Mouse (Mus musculus) ES-Bruce4 (cell line): ENCODE results near the gene Olfr1437. TPM values are rescaled to one million over a fixed set of nuclear protein-coding genes. Genes with fewer than 3 reads are reported as not detected.
"Not testable (repeated sequence)": the region's sequence is repeated elsewhere in the genome, so short reads cannot be mapped to it uniquely, and the experiment has no call there.

Experiments used
- H3K27ac ChIP-seq: 2 replicates; pipeline ENCODE4 v1.5.1; 2012; ENCODE audit warnings: low read length, inconsistent platforms; ENCODE audit not compliant: insufficient read depth
- H3K27me3 ChIP-seq: 2 replicates; pipeline ENCODE4 v1.6.1; 2012; ENCODE audit warnings: mild to moderate bottlenecking, low read length, inconsistent platforms; ENCODE audit not compliant: control insufficient read depth, poor library complexity, insufficient read depth, severe bottlenecking
- H3K36me3 ChIP-seq: 2 replicates; pipeline ENCODE4 v1.6.1; 2012; ENCODE audit warnings: inconsistent platforms, mild to moderate bottlenecking, low read length, moderate library complexity; ENCODE audit not compliant: control insufficient read depth, poor library complexity, insufficient read depth, severe bottlenecking
- H3K4me1 ChIP-seq: one replicate; pipeline ENCODE4 v1.8.1; 2011; ENCODE audit warnings: low read length; ENCODE audit not compliant: control insufficient read depth, insufficient read depth
- H3K4me3 ChIP-seq: 2 replicates; pipeline ENCODE4 v1.5.1; 2011; ENCODE audit warnings: low read depth, mild to moderate bottlenecking, low read length
- H3K9ac ChIP-seq: 2 replicates; pipeline ENCODE4 v1.6.1; 2012; ENCODE audit warnings: low read depth, mild to moderate bottlenecking, inconsistent platforms; ENCODE audit not compliant: poor library complexity, severe bottlenecking
- H3K9me3 ChIP-seq: replicated peaks from 2 replicates; pipeline ENCODE4 v1.6.1; 2012; ENCODE audit warnings: mild to moderate bottlenecking, low read length, inconsistent platforms; ENCODE audit not compliant: control insufficient read depth, poor library complexity, insufficient read depth, severe bottlenecking
- CTCF ChIP-seq: IDR thresholded peaks from one replicate; pipeline ENCODE4 v1.8.1; 2011; ENCODE audit warnings: low read depth, low read length
- EP300 ChIP-seq: IDR thresholded peaks from 2 replicates; pipeline ENCODE4 v1.6.1; 2011; ENCODE audit warnings: low read depth, low read length; ENCODE audit not compliant: insufficient read depth
- POLR2A ChIP-seq: IDR thresholded peaks from one replicate; pipeline ENCODE4 v1.8.1; 2011; ENCODE audit warnings: low read length; ENCODE audit not compliant: insufficient read depth
- polyA plus RNA-seq: library from polyadenylated mRNA; stranded (reverse); fragments of >200 nt; gene quantifications from 2 replicates; pipeline ENCODE4 v1.2.4, GENCODE M21; 2011; ENCODE audit warnings: low read depth; ENCODE audit not compliant: missing spikeins, insufficient read depth, insufficient read length

Olfr1437 gene
- polyA plus RNA-seq = not detected in 2 replicates

GRCm38 (mm10) chr19:12325001-12325400 lies at the start of gene Olfr1437:
Gene Olfr1437 (minus strand): TSS chr19:12325101.
- TF ChIP-seq CTCF (no peak), POLR2A (no peak), EP300 (no peak)
- Histone ChIP-seq H3K4me1 (no peaks in the 10 kb centered on the region), H3K9ac (no peak within 1 kb of the TSS), H3K4me3 (no peak within 1 kb of the TSS), H3K27me3 (no peaks in the 10 kb centered on the region), H3K36me3 (no peaks in the 10 kb centered on the region), H3K9me3 (no peaks in the 10 kb centered on the region), H3K27ac (no peak within 1 kb of the TSS)

DNA sequence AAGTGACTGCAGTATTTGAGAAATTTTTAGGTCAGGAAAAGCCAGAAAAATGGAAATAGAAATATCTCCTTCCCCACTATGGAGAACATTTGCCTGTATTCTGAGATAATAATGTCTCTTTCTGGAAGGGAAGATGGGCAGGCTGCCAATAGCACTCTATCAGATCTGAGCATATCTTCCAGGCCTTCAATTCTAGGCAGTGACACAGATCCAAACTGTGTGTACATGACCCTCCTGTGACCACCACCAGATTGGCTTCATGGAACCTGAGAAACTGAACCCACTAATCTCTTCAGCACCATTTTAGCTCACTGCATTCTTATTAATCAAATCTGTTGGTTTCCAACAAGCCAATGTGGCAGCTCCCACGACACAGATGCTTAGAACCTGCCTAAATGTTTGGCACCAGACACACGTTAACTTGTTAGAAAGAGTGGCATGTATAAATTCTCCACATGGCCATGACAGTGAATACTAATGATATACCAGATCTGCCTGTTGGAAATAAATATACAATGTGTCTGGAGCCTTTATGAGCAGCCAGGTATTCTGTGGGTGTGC lies 49.6 kb upstream of the Olfr1437 start:
- H3K4me3 ChIP-seq = no peak overlapping the region
- H3K36me3 ChIP-seq = no peaks in the 10 kb centered on the region
- H3K9me3 ChIP-seq = no peaks in the 10 kb centered on the region
- no peak overlapping the region for H3K9ac ChIP-seq
- no peaks in the 10 kb centered on the region for H3K27me3 ChIP-seq
- TF ChIP-seq POLR2A (no peak), CTCF (no peak), EP300 (no peak)
- no peak overlapping the region for H3K27ac ChIP-seq
- no peaks in the 10 kb centered on the region for H3K4me1 ChIP-seq

GRCm38 (mm10) chr19:12373004-12373403 lies 48.1 kb upstream of the Olfr1437 start:
- Histone ChIP-seq H3K27me3 (no peaks in the 10 kb centered on the region), H3K4me3 (no peak overlapping the region), H3K9ac (no peak overlapping the region), H3K27ac (no peak overlapping the region), H3K9me3 (no peaks in the 10 kb centered on the region), H3K4me1 (no peaks in the 10 kb centered on the region), H3K36me3 (no peaks in the 10 kb centered on the region)
- TF ChIP-seq EP300 = no peak
- no peak for TF ChIP-seq POLR2A
- TF ChIP-seq CTCF = no peak

DNA sequence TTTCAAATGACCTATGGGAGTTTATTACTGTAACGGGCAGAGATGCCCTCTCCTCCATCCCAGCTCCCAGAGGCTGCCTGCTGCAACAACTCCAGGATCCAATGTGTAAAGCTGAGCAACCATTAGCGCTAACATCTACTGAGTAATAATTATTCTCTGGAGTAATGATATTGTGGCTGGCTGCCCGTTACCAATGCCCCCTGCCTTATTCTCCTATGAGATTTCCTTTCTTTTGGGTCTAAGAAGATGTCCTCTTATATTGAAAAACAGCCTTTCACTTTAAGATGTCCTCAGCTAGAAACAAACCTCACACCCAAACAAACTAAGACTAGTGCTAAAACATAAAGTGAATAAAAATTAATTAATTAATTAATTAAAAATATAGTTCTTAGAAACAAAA lies 10.9 kb upstream of the Olfr1437 start, which contains the start of gene Olfr1438-ps1:
Gene Olfr1438-ps1, minus strand, starts transcription at position 101 of the 400 bp plus-strand sequence.
- no peaks in the 10 kb centered on the region for H3K9me3 ChIP-seq
- no peak within 1 kb of the TSS for H3K4me3 ChIP-seq
- TF ChIP-seq POLR2A = no peak
- no peak for TF ChIP-seq CTCF
- TF ChIP-seq EP300 = no peak
- H3K4me1 ChIP-seq = no peaks in the 10 kb centered on the region
- H3K27me3 ChIP-seq = no peaks in the 10 kb centered on the region
- H3K36me3 ChIP-seq = no peaks in the 10 kb centered on the region
- no peak within 1 kb of the TSS for H3K27ac ChIP-seq
- H3K9ac ChIP-seq = no peak within 1 kb of the TSS

DNA sequence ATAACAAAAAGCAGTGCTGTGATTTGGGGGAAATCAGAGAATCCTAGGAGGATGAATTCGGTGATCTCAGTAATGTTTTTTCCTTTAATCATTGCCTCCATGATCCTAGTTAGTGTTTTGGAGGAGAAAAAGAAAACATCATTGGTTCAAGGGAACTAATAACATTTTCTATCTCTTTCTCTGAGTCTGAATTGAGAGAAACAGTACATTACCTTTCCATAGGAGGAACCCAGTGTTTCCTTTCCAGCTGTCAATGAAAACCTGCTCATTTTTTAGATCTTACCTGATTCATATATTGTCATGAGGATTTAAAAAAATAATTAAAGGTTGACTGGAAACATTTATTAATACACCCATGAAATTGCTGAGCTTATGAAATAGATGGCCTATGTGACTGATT lies 25.9 kb downstream of the Olfr1437 start, which contains the start of gene Olfr1436:
Gene Olfr1436, minus strand, starts transcription at position 101 of the 400 bp plus-strand sequence.
- H3K4me1 ChIP-seq, H3K9me3 ChIP-seq, H3K4me3 ChIP-seq, H3K36me3 ChIP-seq, H3K27me3 ChIP-seq, H3K9ac ChIP-seq, H3K27ac ChIP-seq: not testable (repeated sequence)

GRCm38 (mm10) chr19:12292979-12293378 lies 31.9 kb downstream of the Olfr1437 start:
- Histone ChIP-seq H3K4me1 (no peaks in the 10 kb centered on the region), H3K36me3 (no peaks in the 10 kb centered on the region), H3K9me3 (no peaks in the 10 kb centered on the region), H3K4me3 (no peak overlapping the region), H3K9ac (no peak overlapping the region), H3K27ac (no peak overlapping the region), H3K27me3 (no peaks in the 10 kb centered on the region)
- no peak for TF ChIP-seq EP300
- TF ChIP-seq CTCF = no peak
- TF ChIP-seq POLR2A = no peak
